Mouse (Mus musculus) MEL (cell line): Measurements from ENCODE around the gene Sepsecs. TPM values are rescaled to one million over a fixed set of nuclear protein-coding genes. Genes with fewer than 3 reads are reported as not detected.

Source experiments
- DNase-seq: peaks from one replicate; pipeline ENCODE4 v3.0.0; 2011; ENCODE audit warnings: low read depth, low spot score
- H3K27ac ChIP-seq: 2 replicates; pipeline ENCODE4 v1.5.1; 2012; ENCODE audit warnings: low read depth, mild to moderate bottlenecking, control low read depth, low read length, moderate library complexity; ENCODE audit not compliant: control insufficient read depth
- H3K27me3 ChIP-seq, 2 experiments: fragments of 150-350 bp in 1 of 2; sonication (generic) in 1 of 2; 2 replicates each; pipeline ENCODE4 v1.6.1; 2012; ENCODE audit warnings: low read length in 2 of 2, mild to moderate bottlenecking in 2 of 2, improper control_type of control experiment in 1 of 2, moderate library complexity in 1 of 2; ENCODE audit not compliant: insufficient read depth in 2 of 2, control insufficient read depth in 1 of 2
- H3K36me3 ChIP-seq, 2 experiments: 2 replicates each; pipeline ENCODE4 v1.6.1; 2012 to 2014; ENCODE audit warnings: low read length in 2 of 2, improper control_type of control experiment in 1 of 2, inconsistent platforms in 1 of 2, mild to moderate bottlenecking in 1 of 2; ENCODE audit not compliant: insufficient read depth in 2 of 2, control insufficient read depth in 1 of 2
- H3K4me1 ChIP-seq, 2 experiments: fragments of 150-350 bp in 1 of 2; sonication (generic) in 1 of 2; 2 replicates each; pipeline ENCODE4 v1.6.1; 2012; ENCODE audit warnings: low read length in 2 of 2, improper control_type of control experiment in 1 of 2, mild to moderate bottlenecking in 1 of 2; ENCODE audit not compliant: insufficient read depth in 2 of 2, control insufficient read depth in 1 of 2
- H3K4me3 ChIP-seq, 2 experiments: fragments of 150-350 bp in 1 of 2; sonication (generic) in 1 of 2; 2 replicates each; pipeline ENCODE4 v1.5.1; 2012; ENCODE audit warnings: low read depth in 2 of 2, low read length in 2 of 2, mild to moderate bottlenecking in 2 of 2, moderate library complexity in 2 of 2, control low read depth in 1 of 2, improper control_type of control experiment in 1 of 2; ENCODE audit not compliant: control insufficient read depth in 1 of 2, insufficient read depth in 1 of 2
- H3K79me2 ChIP-seq: 2 replicates; pipeline ENCODE4 v1.6.1; 2012; ENCODE audit warnings: mild to moderate bottlenecking, low read length, moderate library complexity; ENCODE audit not compliant: control insufficient read depth, poor library complexity, insufficient read depth
- H3K9ac ChIP-seq: 2 replicates; pipeline ENCODE4 v1.6.1; 2012; ENCODE audit warnings: low read depth, mild to moderate bottlenecking, control low read depth, low read length, moderate library complexity; ENCODE audit not compliant: control insufficient read depth, poor library complexity, severe bottlenecking
- H3K9me3 ChIP-seq: fragments of 150-350 bp; sonication (generic); replicated peaks from 2 replicates; pipeline ENCODE4 v1.6.1; 2012; ENCODE audit warnings: mild to moderate bottlenecking, low read length, improper control_type of control experiment, moderate library complexity; ENCODE audit not compliant: insufficient read depth
- BHLHE40 ChIP-seq: IDR thresholded peaks from 2 replicates; pipeline ENCODE4 v1.6.1; 2012; ENCODE audit warnings: low read depth, mild to moderate bottlenecking, inconsistent platforms, low read length, improper control_type of control experiment, borderline replicate concordance
- CHD2 ChIP-seq: IDR thresholded peaks from 2 replicates; pipeline ENCODE4 v1.6.1; 2011; ENCODE audit warnings: low read length, improper control_type of control experiment
- CTCF ChIP-seq, 3 experiments: IDR thresholded peaks in 2 of 3; conservative IDR thresholded peaks in 1 of 3; 2 replicates each; pipeline ENCODE4 v1.5.1; 2011 to 2012; ENCODE audit warnings: low read length in 3 of 3, low read depth in 2 of 3, mild to moderate bottlenecking in 2 of 3, improper control_type of control experiment in 1 of 3, inconsistent platforms in 1 of 3, mixed read lengths in 1 of 3, moderate library complexity in 1 of 3; ENCODE audit not compliant: control insufficient read depth in 1 of 3, insufficient read depth in 1 of 3, poor library complexity in 1 of 3, severe bottlenecking in 1 of 3
- ELF1 ChIP-seq: IDR thresholded peaks from 2 replicates; pipeline ENCODE4 v1.6.1; 2014; ENCODE audit warnings: low read depth, mild to moderate bottlenecking, inconsistent platforms, low read length, improper control_type of control experiment, moderate library complexity
- HCFC1 ChIP-seq: IDR thresholded peaks from 2 replicates; pipeline ENCODE4 v1.6.1; 2012; ENCODE audit warnings: low read depth, mild to moderate bottlenecking, inconsistent platforms, low read length, improper control_type of control experiment, moderate library complexity
- JUND ChIP-seq: IDR thresholded peaks from 2 replicates; pipeline ENCODE4 v1.6.1; 2011; ENCODE audit warnings: low read depth, mild to moderate bottlenecking, improper control_type of control experiment, low read length
- KAT2A ChIP-seq: conservative IDR thresholded peaks from 2 replicates; pipeline ENCODE4 v1.6.1; 2012; ENCODE audit warnings: low read depth, low read length, improper control_type of control experiment, inconsistent platforms
- MAFK ChIP-seq: IDR thresholded peaks from 2 replicates; pipeline ENCODE4 v1.6.1; 2011; ENCODE audit warnings: low read depth, mild to moderate bottlenecking, low read length, improper control_type of control experiment, borderline replicate concordance
- MAX ChIP-seq: IDR thresholded peaks from 2 replicates; pipeline ENCODE4 v1.6.1; 2011; ENCODE audit warnings: low read length, improper control_type of control experiment
- MEF2A ChIP-seq: IDR thresholded peaks from 2 replicates; pipeline ENCODE4 v1.6.1; 2014; ENCODE audit warnings: low read depth, mild to moderate bottlenecking, inconsistent platforms, low read length, improper control_type of control experiment; ENCODE audit not compliant: poor library complexity, insufficient replicate concordance, severe bottlenecking; ENCODE audit errors: extremely low read depth
- MYB ChIP-seq: IDR thresholded peaks from 2 replicates; pipeline ENCODE4 v1.6.1; 2011; ENCODE audit warnings: mild to moderate bottlenecking, low read depth, low read length, improper control_type of control experiment
- MYC ChIP-seq: IDR thresholded peaks from 2 replicates; pipeline ENCODE4 v1.6.1; 2011; ENCODE audit warnings: low read depth, mild to moderate bottlenecking, low read length, improper control_type of control experiment, moderate library complexity
- NRF1 ChIP-seq: IDR thresholded peaks from 2 replicates; pipeline ENCODE4 v1.6.1; 2014; ENCODE audit warnings: low read depth, mild to moderate bottlenecking, inconsistent platforms, low read length, improper control_type of control experiment, moderate library complexity; ENCODE audit not compliant: poor library complexity, insufficient read depth, severe bottlenecking
- POLR2A ChIP-seq, 2 experiments: IDR thresholded peaks; 2 replicates each; pipeline ENCODE4 v1.6.1; 2011 to 2012; ENCODE audit warnings: low read length in 2 of 2, mild to moderate bottlenecking in 2 of 2, control low read depth in 1 of 2, improper control_type of control experiment in 1 of 2, low read depth in 1 of 2, moderate library complexity in 1 of 2; ENCODE audit not compliant: control insufficient read depth in 1 of 2, insufficient read depth in 1 of 2, poor library complexity in 1 of 2
- POLR2AphosphoS2 ChIP-seq: IDR thresholded peaks from 2 replicates; pipeline ENCODE4 v1.6.1; 2011; ENCODE audit warnings: low read length, improper control_type of control experiment
- RCOR1 ChIP-seq: IDR thresholded peaks from 2 replicates; pipeline ENCODE4 v1.6.1; 2012; ENCODE audit warnings: low read depth, mild to moderate bottlenecking, inconsistent platforms, low read length, improper control_type of control experiment
- SMC3 ChIP-seq: IDR thresholded peaks from 2 replicates; pipeline ENCODE4 v1.6.1; 2011; ENCODE audit warnings: low read depth, low read length, improper control_type of control experiment
- TBP ChIP-seq: IDR thresholded peaks from 2 replicates; pipeline ENCODE4 v1.8.0; 2011; ENCODE audit warnings: low read depth, low read length, improper control_type of control experiment
- TCF12 ChIP-seq: IDR thresholded peaks from 2 replicates; pipeline ENCODE4 v1.6.1; 2014; ENCODE audit warnings: low read depth, mild to moderate bottlenecking, inconsistent platforms, low read length, improper control_type of control experiment, moderate library complexity
- USF1 ChIP-seq: IDR thresholded peaks from 2 replicates; pipeline ENCODE4 v1.6.1; 2014; ENCODE audit warnings: low read depth, mild to moderate bottlenecking, inconsistent platforms, low read length, improper control_type of control experiment, moderate library complexity
- ZC3H11A ChIP-seq: IDR thresholded peaks from 2 replicates; pipeline ENCODE4 v1.6.1; 2012; ENCODE audit warnings: low read depth, mild to moderate bottlenecking, inconsistent platforms, low read length, improper control_type of control experiment
- ZMIZ1 ChIP-seq: IDR thresholded peaks from 2 replicates; pipeline ENCODE4 v1.6.1; 2012; ENCODE audit warnings: low read depth, mild to moderate bottlenecking, inconsistent platforms, low read length, improper control_type of control experiment, moderate library complexity
- ZNF384 ChIP-seq: IDR thresholded peaks from 2 replicates; pipeline ENCODE4 v1.6.1; 2012; ENCODE audit warnings: low read depth, mild to moderate bottlenecking, inconsistent platforms, low read length, improper control_type of control experiment
- polyA plus RNA-seq, 2 experiments: library from polyadenylated mRNA; stranded (reverse) in 1 of 2; unstranded in 1 of 2; fragments of >175 nt in 1 of 2; fragments of >200 nt in 1 of 2; gene quantifications; 2 replicates each; pipeline versions ENCODE4 v1.2.1 to v1.2.4; 2012; ENCODE audit warnings: low replicate concordance in 2 of 2, low read depth in 1 of 2; ENCODE audit not compliant: insufficient read length in 2 of 2, insufficient read depth in 1 of 2, missing spikeins in 1 of 2
- total RNA-seq: library from RNA; depleted of rRNA; stranded (reverse); fragments of 300-350 nt; gene quantifications from 2 replicates; pipeline ENCODE4 v1.2.3, GENCODE M21; 2012

Gene Sepsecs
- total and polyA plus RNA-seq, 3 experiments: 11.8 to 12.2 TPM; not detected in 1

GRCm38 (mm10) chr5:52630541-52630940 lies 39.0 kb downstream of the Sepsecs start:
- Histone ChIP-seq H3K27ac (no peak overlapping the region), H3K36me3 (no peaks in the 10 kb centered on the region), H3K4me1 (no peaks in the 10 kb centered on the region; a peak in 2 of 4 replicates), H3K79me2 (no peaks in the 10 kb centered on the region), H3K4me3 (no peak overlapping the region), H3K9me3 (no peaks in the 10 kb centered on the region), H3K9ac (no peak overlapping the region), H3K27me3 (no peaks in the 10 kb centered on the region)
- no peak for DNase-seq
- no peak for TF ChIP-seq ZNF384
- no peak for TF ChIP-seq CTCF (IDR thresholded peaks at IDR 0.05 in 2 of 3, conservative IDR thresholded peaks at IDR 0.05 in 1 of 3; ENCODE audit: control insufficient read depth in 1 of 3, insufficient read depth in 1 of 3, low read depth in 2 of 3, low read length in 3 of 3, poor library complexity in 1 of 3, severe bottlenecking in 1 of 3)
- no peak for TF ChIP-seq TCF12
- TF ChIP-seq USF1: no peak
- TF ChIP-seq KAT2A: no peak
- TF ChIP-seq HCFC1: no peak
- TF ChIP-seq MAFK: no peak
- no peak for TF ChIP-seq POLR2AphosphoS2
- no peak for TF ChIP-seq RCOR1
- no peak for TF ChIP-seq MAX
- TF ChIP-seq NRF1: no peak
- no peak for TF ChIP-seq BHLHE40
- no peak for TF ChIP-seq ELF1
- TF ChIP-seq ZC3H11A: no peak
- TF ChIP-seq MYB: no peak
- TF ChIP-seq MYC: no peak
- TF ChIP-seq TBP: no peak
- TF ChIP-seq MEF2A: no peak
- TF ChIP-seq POLR2A (IDR thresholded peaks at IDR 0.05; ENCODE audit: control insufficient read depth in 1 of 2, insufficient read depth in 1 of 2, low read depth in 1 of 2, low read length in 2 of 2, poor library complexity in 1 of 2): no peak
- no peak for TF ChIP-seq ZMIZ1

- no peaks in the 10 kb centered on the region for H3K27me3 ChIP-seq
- H3K27ac ChIP-seq: no peak overlapping the region
- H3K9ac ChIP-seq: no peak overlapping the region
- H3K79me2 ChIP-seq: no peaks in the 10 kb centered on the region
- H3K4me3 ChIP-seq: no peak overlapping the region
- no peaks in the 10 kb centered on the region for H3K36me3 ChIP-seq
- TF ChIP-seq JUND: no peak
- TF ChIP-seq BHLHE40: no peak
- no peak for TF ChIP-seq NRF1
- no peak for TF ChIP-seq HCFC1
- no peak for TF ChIP-seq SMC3
- no peak for TF ChIP-seq CHD2
- TF ChIP-seq POLR2AphosphoS2: no peak
- H3K4me1 ChIP-seq: no peaks in the 10 kb centered on the region
- no peaks in the 10 kb centered on the region for H3K9me3 ChIP-seq
- no peak for DNase-seq
Observed at GRCm38 (mm10) chr5:52629214-52629613, 40.3 kb downstream of the Sepsecs start.
